ENCODE assay signal across 24 mouse cellular contexts in the genomic region with DNA sequence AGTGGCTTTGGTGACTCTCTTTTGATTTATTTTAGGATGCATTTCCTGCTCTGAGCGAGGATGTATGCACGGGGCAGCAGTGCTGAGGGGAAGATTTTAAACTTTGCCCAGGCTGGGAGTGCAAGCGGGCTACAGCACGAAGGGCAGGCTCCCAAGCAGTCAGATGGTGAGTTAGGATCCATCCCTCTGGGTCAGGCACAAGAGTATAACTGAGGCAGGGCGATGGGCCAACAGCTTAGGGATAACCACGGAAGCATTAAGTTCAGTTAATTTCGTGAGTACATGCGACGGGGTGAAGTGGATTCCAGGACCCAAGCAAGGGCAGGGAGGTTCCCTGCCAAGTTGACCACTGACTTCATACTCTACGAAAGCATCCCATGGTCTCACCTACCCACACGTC.
DNase-seq lines count a peak whose midpoint lies in the region; ATAC-seq and TF ChIP-seq lines count a peak whose summit lies in the region.
"Had no signal": no experiment of that assay in that cellular context is flagged by ENCODE, and none has a peak within 500 bp of the region (broad histone marks: within the 10 kb centered on the region; RNA-seq: fewer than 3 reads in every experiment).

No protein-coding gene starts in this region.

- no peak overlapping the region for H3K4me3 ChIP-seq in kidney, postnatal 0 days (replicated peaks; ENCODE audit: low read depth, low read length)
- no peak overlapping the region for H3K4me3 ChIP-seq in midbrain, embryonic 11.5 days (ENCODE audit: low read depth, low read length)
- no peak overlapping the region for H3K4me3 ChIP-seq in midbrain, embryonic 13.5 days (replicated peaks)
- H3K4me3 ChIP-seq: embryonic facial prominence, embryonic 10.5 days; embryonic facial prominence, embryonic 12.5 days; forebrain, embryonic 13.5 days; forebrain, embryonic 15.5 days had no signal

- WGBS in kidney, postnatal 0 days: 69% methylated on average over 11 of the region's 11 CpGs
- WGBS in midbrain, embryonic 11.5 days: 86% methylated on average over 11 of the region's 11 CpGs
- WGBS in midbrain, embryonic 13.5 days: 83% methylated on average over 11 of the region's 11 CpGs

- H3K9me3 ChIP-seq in kidney, postnatal 0 days (replicated peaks; ENCODE audit: low read length): no peaks in the 10 kb centered on the region
- no peaks in the 10 kb centered on the region for H3K9me3 ChIP-seq in midbrain, embryonic 11.5 days (ENCODE audit: control insufficient read depth, low read length)
- H3K9me3 ChIP-seq in midbrain, embryonic 13.5 days: no peaks in the 10 kb centered on the region
- H3K9me3 ChIP-seq: embryonic facial prominence, embryonic 10.5 days; embryonic facial prominence, embryonic 12.5 days; forebrain, embryonic 13.5 days; forebrain, embryonic 15.5 days had no signal

- peak; percentile 80 for DNase-seq in heart, adult 11 months
- no peak for DNase-seq in heart, adult 18-20 months
- peak; percentile 36 for DNase-seq in kidney, postnatal 0 days (ENCODE audit: low spot score)
- no peak for DNase-seq in kidney, adult 9 months
- peak; percentile 75 for DNase-seq in midbrain, embryonic 11.5 days (ENCODE audit: low spot score, missing footprints)
- DNase-seq: adrenal gland, adult 8-10 months; adrenal gland, postnatal 14 days; adrenal gland, postnatal 36 days; B cell, adult 2 months; cerebellum, adult 11-12 months; cerebellum, adult 2 months; cerebellum, adult 9-10 months; cerebellum, postnatal 10 days; cerebellum, postnatal 25 days had no signal

- TF ChIP-seq CTCF in kidney, postnatal 0 days (IDR thresholded peaks at IDR 0.05; ENCODE audit: low read depth): no peak

- no peak for ATAC-seq in kidney, postnatal 0 days (replicated peaks; ENCODE audit: low FRiP score, low read depth)
- no peak for ATAC-seq in midbrain, embryonic 11.5 days (ENCODE audit: low FRiP score)
- ATAC-seq in midbrain, embryonic 13.5 days: no peak
- ATAC-seq: activated CD4-positive, CD25-positive, alpha-beta regulatory T cell, adult 4 months; CD4-positive, CD25-positive, alpha-beta regulatory T cell, adult 4 months; forebrain, embryonic 13.5 days; forebrain, embryonic 15.5 days; Patski had no signal

- no peaks in the 10 kb centered on the region for H3K36me3 ChIP-seq in kidney, postnatal 0 days (ENCODE audit: insufficient read depth, low read length)
- no peaks in the 10 kb centered on the region for H3K36me3 ChIP-seq in midbrain, embryonic 11.5 days (ENCODE audit: control insufficient read depth, insufficient read depth, low read length)
- peaks cover 6% of the 10 kb centered on the region; the same call in 1 of the 2 replicates for H3K36me3 ChIP-seq in midbrain, embryonic 13.5 days
- H3K36me3 ChIP-seq: embryonic facial prominence, embryonic 10.5 days; embryonic facial prominence, embryonic 12.5 days; forebrain, embryonic 15.5 days; G1E had no signal

- H3K4me1 ChIP-seq in kidney, postnatal 0 days (replicated peaks; ENCODE audit: insufficient read depth, low read length): no peaks in the 10 kb centered on the region
- no peaks in the 10 kb centered on the region for H3K4me1 ChIP-seq in midbrain, embryonic 11.5 days (ENCODE audit: control insufficient read depth, insufficient read depth, low read length)
- no peaks in the 10 kb centered on the region for H3K4me1 ChIP-seq in midbrain, embryonic 13.5 days (replicated peaks)
- H3K4me1 ChIP-seq: embryonic facial prominence, embryonic 12.5 days; forebrain, embryonic 13.5 days; forebrain, embryonic 15.5 days had no signal

- H3K27ac ChIP-seq in kidney, postnatal 0 days: no peak overlapping the region
- no peak overlapping the region for H3K27ac ChIP-seq in midbrain, embryonic 11.5 days (ENCODE audit: low read depth, low read length)
- H3K27ac ChIP-seq in midbrain, embryonic 13.5 days: no peak overlapping the region
- H3K27ac ChIP-seq: embryonic facial prominence, embryonic 10.5 days; embryonic facial prominence, embryonic 12.5 days; forebrain, embryonic 13.5 days; forebrain, embryonic 15.5 days had no signal

- no peak overlapping the region for H3K4me2 ChIP-seq in kidney, postnatal 0 days (ENCODE audit: low read length)
- H3K4me2 ChIP-seq in midbrain, embryonic 11.5 days: no peak overlapping the region
- no peak overlapping the region for H3K4me2 ChIP-seq in midbrain, embryonic 13.5 days (replicated peaks)
- H3K4me2 ChIP-seq: embryonic facial prominence, embryonic 12.5 days; forebrain, embryonic 13.5 days; forebrain, embryonic 15.5 days had no signal

- H3K9ac ChIP-seq in kidney, postnatal 0 days (ENCODE audit: low read depth, low read length): no peak overlapping the region
- H3K9ac ChIP-seq in midbrain, embryonic 11.5 days (ENCODE audit: low read length): no peak overlapping the region
- no peak overlapping the region for H3K9ac ChIP-seq in midbrain, embryonic 13.5 days (replicated peaks)
- H3K9ac ChIP-seq: embryonic facial prominence, embryonic 12.5 days; forebrain, embryonic 13.5 days; forebrain, embryonic 15.5 days had no signal

- no peaks in the 10 kb centered on the region for H3K27me3 ChIP-seq in kidney, postnatal 0 days (ENCODE audit: insufficient read depth, low read length)
- no peaks in the 10 kb centered on the region for H3K27me3 ChIP-seq in midbrain, embryonic 11.5 days (ENCODE audit: control insufficient read depth, insufficient read depth, low read length)
- no peaks in the 10 kb centered on the region for H3K27me3 ChIP-seq in midbrain, embryonic 13.5 days
- H3K27me3 ChIP-seq: CH12.LX; embryonic facial prominence, embryonic 12.5 days; forebrain, embryonic 13.5 days; forebrain, embryonic 15.5 days; Patski had no signal

Comparison
In these comparisons a context has a peak if more than half of its experiments do, and no peak if none do; other contexts are left out.
1. DNase-seq: peak in heart, adult 11 months (single experiment), kidney, postnatal 0 days (single experiment) and midbrain, embryonic 11.5 days (single experiment); none in heart, adult 18-20 months (0 of 2) and kidney, adult 9 months (single experiment).